Mouse (Mus musculus) G1E (cell line): ENCODE measurements around the gene Def6.

Source experiments
- CTCF ChIP-seq: IDR thresholded peaks from 2 replicates; pipeline ENCODE4 v1.5.1; 2012; ENCODE audit warnings: low read depth, low read length, inconsistent platforms, mixed read lengths
- GATA1 ChIP-seq: IDR thresholded peaks from 2 replicates; pipeline ENCODE4 v1.6.1; 2012; ENCODE audit warnings: borderline replicate concordance, low read length, inconsistent platforms, mixed read lengths
- POLR2AphosphoS5 ChIP-seq: IDR thresholded peaks from 2 replicates; pipeline ENCODE4 v1.6.1; 2012; ENCODE audit warnings: low read depth, low read length, inconsistent platforms; ENCODE audit not compliant: insufficient replicate concordance

DNA sequence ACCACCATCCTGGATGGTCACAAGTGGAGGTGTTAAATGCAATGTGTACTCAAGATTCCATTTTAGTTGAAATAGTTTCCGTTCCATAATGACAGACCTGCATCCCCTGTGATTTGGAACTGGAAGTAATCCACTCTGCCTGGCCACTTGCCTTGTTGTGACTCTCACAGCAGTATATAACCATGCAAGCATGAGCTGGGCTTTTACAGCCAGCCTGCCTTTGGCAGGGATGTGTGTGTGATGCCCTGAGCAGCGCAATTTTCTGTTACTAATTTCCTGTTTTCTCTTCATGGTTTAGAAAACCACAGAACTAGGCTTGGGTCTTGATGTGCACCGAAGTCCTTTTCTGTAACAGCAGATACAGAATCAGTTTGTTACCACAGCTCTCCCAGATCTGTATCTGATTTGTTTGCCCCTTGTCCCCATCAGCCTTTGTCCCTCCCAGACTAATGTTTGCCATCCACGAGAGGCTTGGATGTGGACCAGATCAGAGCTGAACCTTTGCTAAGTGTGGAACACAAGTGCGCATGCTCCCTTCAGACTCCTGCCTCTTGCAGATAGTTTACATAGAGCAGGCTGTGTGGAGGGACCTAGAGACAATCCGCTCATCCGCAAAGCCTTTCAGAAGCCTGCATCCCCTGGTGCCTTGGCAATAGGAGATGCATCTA, 22.5 kb upstream of the Def6 start:
- TF ChIP-seq CTCF: no peak
- TF ChIP-seq POLR2AphosphoS5: no peak
- TF ChIP-seq GATA1: no peak
